Mouse (Mus musculus): ENCODE results near the gene Pi4kb. TPM values are rescaled to one million over a fixed set of nuclear protein-coding genes. Genes with fewer than 3 reads are reported as not detected.
"Not testable (repeated sequence)": the region's sequence is repeated elsewhere in the genome, so short reads cannot be mapped to it uniquely, and the experiment has no call there.

Pi4kb gene
- polyA plus RNA-seq, 1 experiment from 2014 or later: 22.3 TPM

DNA sequence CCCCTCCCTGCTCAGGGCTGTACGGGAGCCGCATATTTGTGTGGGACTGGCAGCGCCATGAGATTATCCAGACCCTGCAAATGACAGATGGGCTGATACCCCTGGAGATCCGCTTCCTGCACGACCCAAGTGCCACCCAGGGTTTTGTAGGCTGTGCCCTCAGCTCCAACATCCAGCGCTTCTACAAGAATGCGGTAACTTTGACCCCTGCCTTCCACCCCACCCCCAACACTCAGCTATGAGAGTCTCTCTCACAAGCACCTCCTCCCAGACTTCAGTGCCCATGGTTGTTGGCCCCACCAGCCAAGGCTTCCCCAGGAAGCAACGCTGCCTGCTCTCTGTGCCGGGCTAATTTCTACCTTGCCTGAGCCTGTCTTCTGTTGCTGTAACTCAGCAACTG is 34.5 kb upstream of the Pi4kb start:
- not testable (repeated sequence) for H3K36me3 ChIP-seq; H3K27ac ChIP-seq; H3K27me3 ChIP-seq (ENCODE audit: insufficient read depth, poor library complexity, severe bottlenecking); DNase-seq (ENCODE audit: low spot score); H3K4me1 ChIP-seq (replicated peaks); H3K9me3 ChIP-seq; H3K4me3 ChIP-seq
- 76% methylated on average over 9 of the region's 9 CpGs for WGBS

DNA sequence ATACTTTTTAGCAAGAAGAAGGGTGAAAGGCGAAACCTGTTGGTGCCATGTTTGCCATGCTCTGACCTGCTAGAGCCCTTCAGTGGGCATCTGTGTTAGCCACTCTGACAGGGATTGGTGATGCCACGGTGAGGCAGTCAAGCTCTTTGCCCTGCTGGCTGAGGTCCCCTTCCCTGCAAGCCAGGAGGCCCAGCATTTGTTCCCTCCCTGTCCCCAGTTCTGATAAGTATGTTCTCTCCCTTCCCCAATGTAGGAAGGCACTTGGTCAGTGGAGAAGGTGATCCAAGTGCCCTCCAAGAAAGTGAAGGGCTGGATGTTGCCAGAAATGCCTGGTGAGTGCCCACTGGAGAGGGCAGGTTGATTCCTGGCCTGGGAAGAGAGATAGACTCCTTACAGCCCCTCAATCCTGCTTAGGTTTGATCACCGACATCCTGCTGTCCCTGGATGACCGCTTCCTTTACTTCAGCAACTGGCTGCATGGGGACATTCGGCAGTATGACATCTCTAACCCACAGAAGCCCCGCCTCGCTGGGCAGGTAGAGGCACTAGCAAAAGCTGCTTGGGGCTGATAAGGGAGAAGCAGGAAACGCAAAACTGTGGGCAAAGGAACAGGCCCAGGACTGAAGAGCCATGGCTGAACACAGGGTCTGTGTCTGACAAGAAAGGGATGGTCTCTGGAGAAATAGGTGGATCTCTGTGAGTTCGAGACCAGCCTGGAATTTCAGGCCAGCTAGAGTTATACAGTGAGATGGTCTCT is 32.1 kb upstream of the Pi4kb start:
- not testable (repeated sequence) for H3K27me3 ChIP-seq (ENCODE audit: insufficient read depth, poor library complexity, severe bottlenecking)

GRCm38 (mm10) chr3:94943706-94944105 is 30.8 kb upstream of the Pi4kb start:
- not testable (repeated sequence) for H3K27ac ChIP-seq; H3K9me3 ChIP-seq; DNase-seq (ENCODE audit: low spot score); H3K36me3 ChIP-seq; H3K27me3 ChIP-seq (ENCODE audit: insufficient read depth, poor library complexity, severe bottlenecking); H3K4me3 ChIP-seq; H3K4me1 ChIP-seq (replicated peaks)
- 30% methylated on average over 4 of the region's 4 CpGs for WGBS

More for the DNA sequence above, 32.1 kb upstream of the Pi4kb start:
- H3K4me1 ChIP-seq (replicated peaks); H3K27ac ChIP-seq; H3K9me3 ChIP-seq; DNase-seq (ENCODE audit: low spot score); H3K4me3 ChIP-seq; H3K36me3 ChIP-seq: not testable (repeated sequence)
- WGBS: 79% methylated on average over 9 of the region's 9 CpGs

GRCm38 (mm10) chr3:94948066-94948614 is 26.4 kb upstream of the Pi4kb start:
- Histone ChIP-seq H3K9me3 (no peaks in the 10 kb centered on the region), H3K27me3 (ENCODE audit: insufficient read depth, poor library complexity, severe bottlenecking) (no peaks in the 10 kb centered on the region), H3K4me3 (no peak overlapping the region), H3K27ac (no peak overlapping the region), H3K36me3 (no peaks in the 10 kb centered on the region), H3K4me1 (replicated peaks) (0 out of 2 replicates have a peak, but pooled peaks cover 4% of the 10 kb centered on the region)
- WGBS: 72% methylated on average over 3 of the region's 3 CpGs
- no peak for DNase-seq (ENCODE audit: low spot score)

- 85% methylated on average over 3 of the region's 3 CpGs for WGBS
- DNase-seq (ENCODE audit: low spot score): no peak
- Histone ChIP-seq H3K27me3 (ENCODE audit: insufficient read depth, poor library complexity, severe bottlenecking) (no peaks in the 10 kb centered on the region), H3K36me3 (no peaks in the 10 kb centered on the region), H3K4me3 (no peak overlapping the region), H3K9me3 (no peaks in the 10 kb centered on the region), H3K4me1 (replicated peaks) (peaks cover 6% of the 10 kb centered on the region), H3K27ac (no peak overlapping the region)
Observed at GRCm38 (mm10) chr3:94949645-94950044, 24.9 kb upstream of the Pi4kb start.

DNA sequence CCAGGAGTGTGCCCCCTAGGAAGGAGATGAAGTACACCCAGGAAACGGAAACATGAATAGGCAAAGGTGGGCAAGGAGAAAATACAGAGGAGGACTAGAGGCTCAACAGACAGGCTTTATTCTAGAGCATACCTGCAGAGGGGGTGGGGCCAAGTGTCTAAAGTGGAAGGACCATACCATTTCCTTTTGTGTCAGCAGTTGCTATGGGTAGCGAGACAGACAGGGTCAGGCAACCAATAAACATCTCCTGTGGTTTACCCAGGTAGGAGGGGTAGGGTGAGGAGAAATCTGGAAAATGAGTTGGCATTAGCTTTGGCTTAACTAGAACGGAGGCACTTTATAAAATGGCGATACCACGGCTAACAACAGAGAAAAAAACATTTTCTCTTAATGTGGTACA is 21.7 kb upstream of the Pi4kb start:
- H3K27ac ChIP-seq: no peak overlapping the region
- WGBS: 71% methylated on average over 5 of the region's 5 CpGs

DNA sequence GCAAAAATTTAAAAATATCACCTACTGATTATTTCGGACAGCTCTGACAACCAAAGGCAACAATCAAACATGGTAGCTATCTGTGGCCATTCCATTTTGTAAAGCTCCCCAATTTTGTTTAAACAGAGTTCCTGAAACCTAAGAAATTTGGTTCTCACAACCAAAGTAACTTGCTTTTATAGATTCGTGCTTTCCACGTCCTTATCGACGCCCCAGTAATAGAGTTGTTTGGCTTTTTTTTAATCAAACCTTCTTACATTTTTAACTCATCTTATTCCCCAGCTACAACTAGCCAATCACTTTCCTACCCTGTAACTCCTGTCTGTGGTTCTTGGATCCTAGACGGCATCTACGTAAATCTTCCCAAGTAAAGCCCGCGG is 21.2 kb upstream of the Pi4kb start:
- H3K4me3 ChIP-seq: peak overlapping the region; percentile 72
- H3K36me3 ChIP-seq: peaks cover 33% of the 10 kb centered on the region
- WGBS: 24% methylated on average over 9 of the region's 9 CpGs
- no peak for DNase-seq (ENCODE audit: low spot score)
- no peaks in the 10 kb centered on the region for H3K9me3 ChIP-seq
- peaks cover 15% of the 10 kb centered on the region for H3K4me1 ChIP-seq (replicated peaks)
- H3K27me3 ChIP-seq (ENCODE audit: insufficient read depth, poor library complexity, severe bottlenecking): no peaks in the 10 kb centered on the region
- H3K27ac ChIP-seq: peak overlapping the region; percentile 96

More for the DNA sequence above, 21.7 kb upstream of the Pi4kb start:
- Histone ChIP-seq H3K9me3 (no peaks in the 10 kb centered on the region), H3K4me1 (replicated peaks) (peaks cover 15% of the 10 kb centered on the region), H3K4me3 (peak overlapping the region; percentile 72), H3K36me3 (peaks cover 27% of the 10 kb centered on the region), H3K27me3 (ENCODE audit: insufficient read depth, poor library complexity, severe bottlenecking) (no peaks in the 10 kb centered on the region)
- no peak for DNase-seq (ENCODE audit: low spot score)

GRCm38 (mm10) chr3:94953764-94954616 is 20.5 kb upstream of the Pi4kb start, which contains the start of gene Rfx5:
TSS of gene Rfx5 (plus strand) at chr3:94954075.
- Histone ChIP-seq H3K27ac (peak within 1 kb of the TSS; percentile 96), H3K36me3 (peaks cover 39% of the 10 kb centered on the region), H3K9me3 (no peaks in the 10 kb centered on the region), H3K4me1 (replicated peaks) (peaks cover 15% of the 10 kb centered on the region), H3K4me3 (peak within 1 kb of the TSS; percentile 72), H3K27me3 (ENCODE audit: insufficient read depth, poor library complexity, severe bottlenecking) (no peaks in the 10 kb centered on the region)
- DNase-seq (ENCODE audit: low spot score): peak; percentile 91
- WGBS: under 1% methylated on average over 50 of the region's 50 CpGs

- Histone ChIP-seq H3K36me3 (peaks cover 43% of the 10 kb centered on the region), H3K27ac (no peak overlapping the region), H3K4me1 (replicated peaks) (peaks cover 13% of the 10 kb centered on the region), H3K4me3 (no peak overlapping the region), H3K27me3 (ENCODE audit: insufficient read depth, poor library complexity, severe bottlenecking) (no peaks in the 10 kb centered on the region), H3K9me3 (no peaks in the 10 kb centered on the region)
- DNase-seq (ENCODE audit: low spot score): no peak
- 95% methylated on average over 8 of the region's 8 CpGs for WGBS
Observed at GRCm38 (mm10) chr3:94958295-94958694, 16.2 kb upstream of the Pi4kb start.

- Histone ChIP-seq H3K27ac (no peak overlapping the region), H3K9me3 (no peaks in the 10 kb centered on the region), H3K27me3 (ENCODE audit: insufficient read depth, poor library complexity, severe bottlenecking) (no peaks in the 10 kb centered on the region), H3K4me3 (no peak overlapping the region), H3K4me1 (replicated peaks) (peaks cover 9% of the 10 kb centered on the region), H3K36me3 (peaks cover 43% of the 10 kb centered on the region)
- 57% methylated on average over 8 of the region's 8 CpGs for WGBS
- DNase-seq (ENCODE audit: low spot score): no peak
Observed at GRCm38 (mm10) chr3:94959871-94960270, 14.7 kb upstream of the Pi4kb start.

DNA sequence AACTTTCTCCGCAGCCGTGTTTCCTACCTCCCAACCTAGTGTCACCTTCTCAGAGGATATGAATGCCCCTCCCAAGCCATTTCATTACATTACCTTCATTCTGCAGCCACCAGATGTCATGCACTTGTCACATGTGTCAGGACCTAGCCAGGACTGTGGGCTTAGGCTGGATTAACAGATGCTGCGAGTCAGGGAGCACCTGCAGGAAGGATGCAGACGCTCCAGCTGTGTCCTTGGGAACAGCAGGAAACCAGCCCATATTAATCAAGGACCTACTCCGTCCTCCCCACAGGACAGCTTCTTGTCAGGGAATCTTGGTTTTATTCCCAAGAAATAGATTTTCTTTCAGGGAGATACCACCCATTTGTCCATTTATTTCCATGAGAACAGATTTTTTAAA is 14.2 kb upstream of the Pi4kb start:
- Histone ChIP-seq H3K9me3 (no peaks in the 10 kb centered on the region), H3K27me3 (ENCODE audit: insufficient read depth, poor library complexity, severe bottlenecking) (no peaks in the 10 kb centered on the region), H3K4me3 (no peak overlapping the region), H3K4me1 (replicated peaks) (peaks cover 4% of the 10 kb centered on the region; the same call in 1 of the 2 replicates), H3K27ac (no peak overlapping the region), H3K36me3 (peaks cover 41% of the 10 kb centered on the region)
- WGBS: 54% methylated on average over 5 of the region's 5 CpGs
- DNase-seq (ENCODE audit: low spot score): no peak

GRCm38 (mm10) chr3:94964989-94965388 is 9.5 kb upstream of the Pi4kb start:
- 0 out of 2 replicates have a peak, but pooled peaks cover 2% of the 10 kb centered on the region for H3K4me1 ChIP-seq (replicated peaks)
- H3K4me3 ChIP-seq: no peak overlapping the region
- H3K9me3 ChIP-seq: no peaks in the 10 kb centered on the region
- no peaks in the 10 kb centered on the region for H3K36me3 ChIP-seq
- no peaks in the 10 kb centered on the region for H3K27me3 ChIP-seq (ENCODE audit: insufficient read depth, poor library complexity, severe bottlenecking)
- no peak for DNase-seq (ENCODE audit: low spot score)
- WGBS: 93% methylated on average over 1 of the region's 1 CpGs
- H3K27ac ChIP-seq: no peak overlapping the region

DNA sequence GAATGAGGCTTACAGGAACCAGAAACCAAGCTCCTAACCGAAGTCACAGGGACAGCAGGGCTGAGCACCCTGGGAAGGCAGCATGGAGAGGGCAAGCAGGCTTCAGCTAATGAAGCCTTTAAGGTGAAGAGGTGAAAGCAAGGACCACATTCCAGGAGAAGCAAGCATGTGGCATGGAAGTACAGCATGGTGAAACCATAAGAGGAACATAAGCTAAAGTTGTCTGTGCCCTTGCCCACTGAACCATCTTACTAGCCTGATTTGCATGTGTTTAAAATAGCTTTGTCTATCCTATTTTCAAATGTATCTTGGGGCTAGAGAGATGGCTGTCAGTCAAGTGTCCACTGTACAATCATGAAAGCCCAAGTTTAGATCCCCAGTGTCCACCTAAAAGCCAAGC is 8.7 kb upstream of the Pi4kb start:
- Histone ChIP-seq H3K27me3 (ENCODE audit: insufficient read depth, poor library complexity, severe bottlenecking) (no peaks in the 10 kb centered on the region), H3K27ac (no peak overlapping the region), H3K4me3 (no peak overlapping the region), H3K36me3 (no peaks in the 10 kb centered on the region), H3K4me1 (replicated peaks) (no peaks in the 10 kb centered on the region), H3K9me3 (no peaks in the 10 kb centered on the region)
- 65% methylated on average over 1 of the region's 1 CpGs for WGBS
- DNase-seq (ENCODE audit: low spot score): no peak
